Mouse (Mus musculus) forebrain, postnatal 0 days (tissue): ENCODE data around the gene Podn. TPM values are rescaled to one million over a fixed set of nuclear protein-coding genes. Genes with fewer than 3 reads are reported as not detected.
A peak's percentile ranks its signal among the peaks of the same experiment; 100 is the strongest.

Source experiments
- ATAC-seq: fragments of 200-750 bp; cut with Nextera tagmentation; 2 replicates; pipeline ENCODE4 v1.8.0; 2017; ENCODE audit warnings: mild to moderate bottlenecking, moderate library complexity
- DNase-seq: peaks from one replicate; pipeline ENCODE4 v3.0.0-alpha.2; 2015
- H3K27ac ChIP-seq: fragments of 300-500 bp; sonication (generic); 2 replicates; pipeline ENCODE4 v1.5.1; 2014; ENCODE audit warnings: low read depth, mild to moderate bottlenecking, antibody characterized with exemption, low read length, moderate library complexity, mixed read lengths
- H3K27me3 ChIP-seq: fragments of 300-500 bp; sonication (generic); 2 replicates; pipeline ENCODE4 v1.6.1; 2014; ENCODE audit warnings: mild to moderate bottlenecking, low read length, mixed read lengths; ENCODE audit not compliant: insufficient read depth
- H3K36me3 ChIP-seq: fragments of 300-500 bp; sonication (generic); 2 replicates; pipeline ENCODE4 v1.6.1; 2014; ENCODE audit warnings: mild to moderate bottlenecking, moderate library complexity; ENCODE audit not compliant: insufficient read depth
- H3K4me1 ChIP-seq: fragments of 300-500 bp; sonication (generic); 2 replicates; pipeline ENCODE4 v1.6.1; 2014; ENCODE audit warnings: antibody characterized with exemption; ENCODE audit not compliant: insufficient read depth
- H3K4me2 ChIP-seq: fragments of 300-500 bp; sonication (generic); 2 replicates; pipeline ENCODE4 v1.6.1; 2014; ENCODE audit warnings: low read depth, mild to moderate bottlenecking, moderate library complexity
- H3K4me3 ChIP-seq: fragments of 300-500 bp; sonication (generic); 2 replicates; pipeline ENCODE4 v1.5.1; 2014; ENCODE audit warnings: low read depth, low read length, mixed read lengths
- H3K9ac ChIP-seq: fragments of 300-500 bp; sonication (generic); 2 replicates; pipeline ENCODE4 v1.6.1; 2014; ENCODE audit warnings: mild to moderate bottlenecking
- H3K9me3 ChIP-seq: fragments of 300-500 bp; sonication (generic); 2 replicates; pipeline ENCODE4 v1.6.1; 2016; ENCODE audit warnings: low read length
- CTCF ChIP-seq: sonication (generic); IDR thresholded peaks from 2 replicates; pipeline ENCODE4 v1.5.1; 2016; ENCODE audit warnings: antibody characterized with exemption, control low read depth, low read depth
- whole genome bisulfite sequencing: fragments of 180-500 bp; shearing (Covaris S2); extraction: QIAGEN DNeasy Blood & Tissue Kit; methylation state at CpG from one replicate; pipeline ENCODE4 v1.1.7; 2014; 5-methylcytosine and 5-hydroxymethylcytosine counted together
- polyA plus RNA-seq: library from polyadenylated mRNA; unstranded; fragments of >200 nt; fragmentation: Nextera tagmentation; extraction: Ambion mirVana; gene quantifications from 2 replicates; pipeline ENCODE4 v1.2.1, GENCODE M21; 2015
- total RNA-seq: library from RNA; depleted of rRNA; stranded (reverse); fragments of >200 nt; gene quantifications from 2 replicates; pipeline ENCODE4 v1.2.3, GENCODE M21; 2014

The Podn gene
- total and polyA plus RNA-seq, 2 experiments from 2014 or later, result 0.59 to 2.4 TPM

DNA sequence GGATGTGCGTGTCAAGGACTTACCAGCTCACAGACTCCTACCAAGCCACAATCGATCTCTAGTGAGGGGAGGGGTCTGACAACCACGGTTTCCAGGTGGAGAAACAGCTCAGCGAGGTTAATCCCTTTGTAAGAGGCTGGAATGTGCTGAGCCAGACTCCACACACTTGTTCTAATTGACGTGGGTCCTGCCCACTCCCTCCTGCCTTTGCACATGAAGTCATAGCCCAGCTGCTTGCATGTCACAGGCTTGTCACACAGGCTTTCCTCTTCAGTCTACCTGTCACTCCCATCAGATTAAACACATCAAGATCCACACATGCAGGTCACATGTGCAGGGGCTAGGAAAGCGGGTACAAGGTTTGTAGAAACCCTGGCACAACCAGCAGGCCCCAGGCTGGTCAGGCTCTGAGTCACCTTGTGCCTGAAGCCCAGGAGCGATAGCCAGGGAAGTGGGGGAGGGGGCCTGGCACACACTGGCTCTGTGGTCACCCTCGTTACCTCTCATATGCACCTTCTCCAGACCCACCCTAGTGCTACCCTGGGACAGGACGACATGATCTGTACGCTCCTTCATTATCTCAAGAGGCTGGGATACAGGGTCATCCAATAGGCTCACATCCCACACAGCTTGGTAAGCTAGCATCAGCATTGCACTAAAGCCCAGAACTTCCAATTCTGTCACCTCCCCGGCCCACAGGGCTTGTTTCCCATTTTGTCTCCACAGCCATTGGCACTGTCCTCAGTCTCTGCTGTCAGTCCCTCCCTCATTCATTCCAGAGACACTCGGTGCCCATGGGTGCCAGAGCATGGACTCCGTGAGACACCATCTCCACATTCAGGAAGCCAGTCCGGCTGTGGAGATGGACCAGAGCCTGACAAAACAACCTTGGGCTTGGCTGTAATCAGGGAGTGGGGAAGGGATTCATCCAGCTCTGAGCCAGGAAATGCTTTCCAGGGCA, 77.0 kb downstream of the Podn start:
- H3K36me3 ChIP-seq, result no peaks in the 10 kb centered on the region
- no peak overlapping the region for H3K9ac ChIP-seq
- no peaks in the 10 kb centered on the region for H3K9me3 ChIP-seq
- ATAC-seq, result peak; percentile 61; the same call in 1 of the 2 replicates
- no peak overlapping the region for H3K27ac ChIP-seq
- DNase-seq, result no peak
- no peak overlapping the region for H3K4me2 ChIP-seq
- no peaks in the 10 kb centered on the region for H3K4me1 ChIP-seq
- H3K27me3 ChIP-seq, result no peaks in the 10 kb centered on the region
- TF ChIP-seq CTCF, result no peak
- WGBS, result 41% methylated on average over 13 of the region's 14 CpGs
- H3K4me3 ChIP-seq, result no peak overlapping the region

DNA sequence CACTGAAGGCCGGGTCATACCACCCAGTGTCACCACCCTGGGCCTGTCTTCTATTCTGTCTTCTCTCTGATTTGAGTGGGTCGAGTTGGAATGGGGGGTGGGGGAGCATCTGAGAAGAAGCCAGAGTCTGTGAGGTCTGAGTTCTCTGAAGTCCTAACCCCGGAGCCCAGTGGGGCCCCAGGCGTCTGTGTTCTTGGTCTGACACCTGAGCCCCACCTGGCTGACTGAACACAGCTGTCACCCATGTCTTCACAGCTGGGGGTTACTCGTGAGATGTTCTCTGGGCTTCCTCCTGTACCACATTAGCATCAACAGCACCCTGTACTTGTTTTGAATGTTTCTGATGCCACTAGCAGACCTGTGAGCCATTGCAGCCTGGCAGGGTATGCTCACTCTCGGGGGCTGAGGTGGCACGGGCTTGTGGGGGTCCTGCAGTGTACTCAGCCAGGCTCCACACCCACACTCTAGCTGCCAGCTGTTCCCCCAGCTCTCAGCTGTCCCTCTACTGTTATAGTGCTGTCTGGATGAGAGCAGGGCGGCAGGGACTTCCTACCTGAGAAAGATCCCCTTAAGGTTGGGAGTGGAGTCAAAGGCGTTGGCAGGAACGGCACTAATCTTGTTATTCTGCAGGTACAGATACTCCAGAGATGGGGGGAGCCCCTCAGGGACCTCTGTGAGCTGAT, 77.9 kb downstream of the Podn start:
- H3K4me1 ChIP-seq, result no peaks in the 10 kb centered on the region
- no peak for ATAC-seq
- TF ChIP-seq CTCF, result no peak
- H3K9me3 ChIP-seq, result no peaks in the 10 kb centered on the region
- no peak overlapping the region for H3K4me3 ChIP-seq
- no peak for DNase-seq
- no peak overlapping the region for H3K27ac ChIP-seq
- no peak overlapping the region for H3K4me2 ChIP-seq
- no peaks in the 10 kb centered on the region for H3K36me3 ChIP-seq
- H3K9ac ChIP-seq, result no peak overlapping the region
- 56% methylated on average over 10 of the region's 10 CpGs for WGBS
- H3K27me3 ChIP-seq, result no peaks in the 10 kb centered on the region

DNA sequence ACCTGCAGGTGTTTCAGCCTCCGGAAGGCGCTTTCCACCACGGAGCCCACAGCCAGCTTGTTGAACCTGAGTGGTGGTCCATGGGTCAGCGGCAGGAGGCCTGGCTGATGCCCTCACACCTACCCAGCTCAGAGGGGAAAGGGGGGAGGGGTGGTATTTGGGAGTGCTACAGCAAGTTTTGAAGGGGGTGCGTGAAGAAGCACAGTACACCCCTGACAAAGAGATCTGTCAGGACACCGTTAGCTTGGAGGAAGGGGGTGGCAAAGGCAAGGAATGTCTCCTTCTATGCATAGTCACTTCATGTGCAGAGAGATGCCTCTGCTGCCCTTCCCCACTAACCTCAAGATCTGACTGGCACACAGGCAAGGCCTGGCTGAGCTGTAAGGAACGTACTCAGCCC, 78.4 kb downstream of the Podn start:
- Histone ChIP-seq H3K4me3 (no peak overlapping the region), H3K9ac (no peak overlapping the region), H3K27ac (no peak overlapping the region), H3K27me3 (no peaks in the 10 kb centered on the region), H3K36me3 (no peaks in the 10 kb centered on the region), H3K4me2 (no peak overlapping the region), H3K4me1 (no peaks in the 10 kb centered on the region), H3K9me3 (no peaks in the 10 kb centered on the region)
- ATAC-seq (no peak), DNase-seq (no peak)
- no peak for TF ChIP-seq CTCF
- 84% methylated on average over 7 of the region's 7 CpGs for WGBS

DNA sequence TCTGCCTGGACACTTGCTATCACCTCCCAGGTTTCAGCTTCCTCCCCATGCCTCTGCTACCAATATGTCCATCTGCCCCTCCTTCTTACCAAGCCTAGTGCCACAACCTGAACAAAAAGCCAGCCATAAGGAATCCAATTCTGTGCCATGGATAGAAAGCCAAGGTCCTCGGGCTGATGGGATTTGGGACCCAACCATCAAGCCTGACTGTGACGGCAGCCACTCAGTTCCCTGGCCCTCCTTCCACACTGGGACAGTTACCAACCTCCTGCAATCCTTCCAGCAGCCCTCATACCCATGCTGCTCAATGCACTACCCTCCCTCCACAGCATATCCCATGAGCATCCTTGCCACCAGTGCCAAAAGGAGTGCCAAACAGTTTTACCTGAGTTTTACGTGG, 79.9 kb downstream of the Podn start:
- Histone ChIP-seq H3K36me3 (no peaks in the 10 kb centered on the region), H3K9ac (no peak overlapping the region), H3K27ac (no peak overlapping the region), H3K4me1 (no peaks in the 10 kb centered on the region), H3K4me3 (no peak overlapping the region), H3K9me3 (no peaks in the 10 kb centered on the region), H3K4me2 (no peak overlapping the region), H3K27me3 (no peaks in the 10 kb centered on the region)
- ATAC-seq (no peak), DNase-seq (no peak)
- TF ChIP-seq CTCF, result no peak
- 73% methylated on average over 3 of the region's 3 CpGs for WGBS

GRCm38 (mm10) chr4:108015067-108015765, 81.0 kb downstream of the Podn start:
- Histone ChIP-seq H3K27me3 (no peaks in the 10 kb centered on the region), H3K36me3 (no peaks in the 10 kb centered on the region), H3K4me1 (no peaks in the 10 kb centered on the region), H3K9me3 (no peaks in the 10 kb centered on the region), H3K9ac (no peak overlapping the region), H3K4me3 (no peak overlapping the region), H3K4me2 (no peak overlapping the region), H3K27ac (no peak overlapping the region)
- peak; percentile 14; the same call in 1 of the 2 replicates for TF ChIP-seq CTCF
- ATAC-seq, result no peak
- 62% methylated on average over 14 of the region's 14 CpGs for WGBS
- no peak for DNase-seq

- ATAC-seq (no peak), DNase-seq (no peak)
- no peak overlapping the region for H3K9ac ChIP-seq
- H3K4me2 ChIP-seq, result no peak overlapping the region
- H3K27me3 ChIP-seq, result no peaks in the 10 kb centered on the region
- TF ChIP-seq CTCF, result no peak
- no peak overlapping the region for H3K4me3 ChIP-seq
- WGBS, result 80% methylated on average over 2 of the region's 2 CpGs
- no peaks in the 10 kb centered on the region for H3K4me1 ChIP-seq
- no peaks in the 10 kb centered on the region for H3K9me3 ChIP-seq
- H3K36me3 ChIP-seq, result no peaks in the 10 kb centered on the region
- no peak overlapping the region for H3K27ac ChIP-seq
Measured at GRCm38 (mm10) chr4:108014466-108014865, 81.8 kb downstream of the Podn start.
